Mouse (Mus musculus) heart, embryonic 10.5 days (tissue): ENCODE results near the gene Malsu1. TPM values are rescaled to one million over a fixed set of nuclear protein-coding genes. Genes with fewer than 3 reads are reported as not detected.

ENCODE experiments used
- DNase-seq: peaks from one replicate; pipeline ENCODE4 v3.0.0-alpha.2; 2017; ENCODE audit warnings: low spot score
- H3K27ac ChIP-seq: fragments of 300-500 bp; sonication (generic); 2 replicates; pipeline ENCODE4 v1.5.1; 2016; ENCODE audit warnings: mild to moderate bottlenecking
- H3K27me3 ChIP-seq: fragments of 300-500 bp; sonication (generic); 2 replicates; pipeline ENCODE4 v1.6.1; 2016; ENCODE audit warnings: mild to moderate bottlenecking; ENCODE audit not compliant: poor library complexity, insufficient read depth, severe bottlenecking
- H3K36me3 ChIP-seq: fragments of 300-500 bp; sonication (generic); 2 replicates; pipeline ENCODE4 v1.6.1; 2016; ENCODE audit warnings: mild to moderate bottlenecking, moderate library complexity
- H3K4me1 ChIP-seq: fragments of 300-500 bp; sonication (generic); 2 replicates; pipeline ENCODE4 v1.6.1; 2016; ENCODE audit warnings: mild to moderate bottlenecking
- H3K4me3 ChIP-seq: fragments of 300-500 bp; sonication (generic); 2 replicates; pipeline ENCODE4 v1.5.1; 2016; ENCODE audit warnings: mild to moderate bottlenecking, moderate library complexity
- H3K9me3 ChIP-seq: fragments of 300-500 bp; sonication (generic); 2 replicates; pipeline ENCODE4 v1.6.1; 2016; ENCODE audit warnings: mild to moderate bottlenecking, moderate library complexity
- WGBS: fragments of 180-500 bp; shearing (Covaris S2); methylation state at CpG from one replicate; pipeline ENCODE4 v1.1.7; 2016; 5-methylcytosine and 5-hydroxymethylcytosine counted together
- polyA plus RNA-seq: library from polyadenylated mRNA; unstranded; fragments of >200 nt; fragmentation: Nextera tagmentation; extraction: Ambion mirVana; gene quantifications from 2 replicates; pipeline ENCODE4 v1.2.1, GENCODE M21; 2016

The Malsu1 gene
- polyA plus RNA-seq, 1 experiment from 2014 or later = 63.1 TPM

- Histone ChIP-seq H3K27me3 (no peaks in the 10 kb centered on the region), H3K9me3 (no peaks in the 10 kb centered on the region), H3K27ac (no peak overlapping the region), H3K4me1 (peaks cover 12% of the 10 kb centered on the region), H3K36me3 (peaks cover 33% of the 10 kb centered on the region), H3K4me3 (no peak overlapping the region)
- DNase-seq = no peak
These were observed 56.7 kb downstream of the Malsu1 start for GRCm38 (mm10) chr6:49130328-49130727.

- Histone ChIP-seq H3K27me3 (no peaks in the 10 kb centered on the region), H3K36me3 (peaks cover 24% of the 10 kb centered on the region), H3K4me3 (no peak overlapping the region), H3K9me3 (no peaks in the 10 kb centered on the region), H3K4me1 (peaks cover 23% of the 10 kb centered on the region), H3K27ac (no peak overlapping the region)
- WGBS = 87% methylated on average over 9 of the region's 9 CpGs
- no peak for DNase-seq
These were observed 58.3 kb downstream of the Malsu1 start for GRCm38 (mm10) chr6:49131855-49132254.

- WGBS = 52% methylated on average over 6 of the region's 6 CpGs
- Histone ChIP-seq H3K4me1 (peaks cover 26% of the 10 kb centered on the region), H3K36me3 (peaks cover 24% of the 10 kb centered on the region), H3K9me3 (no peaks in the 10 kb centered on the region), H3K4me3 (no peak overlapping the region), H3K27me3 (no peaks in the 10 kb centered on the region), H3K27ac (no peak overlapping the region)
- no peak for DNase-seq
These were observed 58.9 kb downstream of the Malsu1 start for GRCm38 (mm10) chr6:49132352-49133090.

Other genes starting within 250 kb of the Malsu1 start
- gene Tmem176a, start 232.9 kb upstream of the Malsu1 start, polyA plus RNA-seq = 65.3 and 84.3 TPM in 2 replicates
- 150 and 178 TPM in 2 replicates for gene Tmem176b, start 232.3 kb upstream of the Malsu1 start, polyA plus RNA-seq
- not detected in 2 replicates for gene Aoc1, start 200.9 kb upstream of the Malsu1 start, polyA plus RNA-seq
- gene 1600015I10Rik, start 143.9 kb upstream of the Malsu1 start, polyA plus RNA-seq = 0.05 TPM in 1 of 2 replicates, not detected in the other
- not detected in 2 replicates for gene Doxl2, start 98.8 kb upstream of the Malsu1 start, polyA plus RNA-seq
- not detected in 2 replicates for gene Svs1, start 86.9 kb upstream of the Malsu1 start, polyA plus RNA-seq
- 0.05 TPM in 2 replicates for gene Gpnmb, start 37.2 kb upstream of the Malsu1 start, polyA plus RNA-seq
- gene Igf2bp3, start 141.2 kb downstream of the Malsu1 start, polyA plus RNA-seq = 80.6 and 96.1 TPM in 2 replicates
- gene Tra2a, start 190.2 kb downstream of the Malsu1 start, polyA plus RNA-seq = 63.9 and 87.2 TPM in 2 replicates
- 6.7 and 7.4 TPM in 2 replicates for gene Ccdc126, start 245.5 kb downstream of the Malsu1 start, polyA plus RNA-seq